Mouse (Mus musculus) lung, adult 2 months (tissue): Measurements from ENCODE around the gene Ankrd44.

Experiments
- CTCF ChIP-seq: fragments of 200-500 bp; IDR thresholded peaks from 2 replicates; pipeline ENCODE4 v1.5.1; 2011; ENCODE audit warnings: mild to moderate bottlenecking, low read length, control low read depth; ENCODE audit not compliant: insufficient read depth
- POLR2A ChIP-seq: fragments of 200-500 bp; IDR thresholded peaks from 2 replicates; pipeline ENCODE4 v1.6.1; 2011; ENCODE audit warnings: low read depth, mild to moderate bottlenecking, control low read depth, low read length, borderline replicate concordance; ENCODE audit errors: extremely low read depth

- TF ChIP-seq CTCF, result no peak
- TF ChIP-seq POLR2A, result no peak
Measured at GRCm38 (mm10) chr1:54749516-54749915, 176.7 kb downstream of the Ankrd44 start.
